Mouse (Mus musculus) lung, embryonic 14.5 days (tissue): ENCODE measurements around the gene Cdcp2. TPM values are rescaled to one million over a fixed set of nuclear protein-coding genes. Genes with fewer than 3 reads are reported as not detected.

Experiments
- ATAC-seq: fragments of 200-750 bp; cut with Nextera tagmentation; 2 replicates; pipeline ENCODE4 v1.8.0; 2017; ENCODE audit warnings: mild to moderate bottlenecking, moderate TSS enrichment, moderate library complexity; ENCODE audit not compliant: insufficient read depth
- DNase-seq: peaks from one replicate; pipeline ENCODE4 v3.0.0-alpha.2; 2015
- H3K27ac ChIP-seq: fragments of 300-500 bp; sonication (generic); 2 replicates; pipeline ENCODE4 v1.5.1; 2014; ENCODE audit warnings: low read depth, mild to moderate bottlenecking, moderate library complexity
- H3K27me3 ChIP-seq: fragments of 300-500 bp; sonication (generic); 2 replicates; pipeline ENCODE4 v1.6.1; 2014; ENCODE audit warnings: low read length, control low read depth; ENCODE audit not compliant: insufficient read depth
- H3K36me3 ChIP-seq: fragments of 300-500 bp; sonication (generic); 2 replicates; pipeline ENCODE4 v1.6.1; 2014; ENCODE audit warnings: control low read depth; ENCODE audit not compliant: insufficient read depth
- H3K4me1 ChIP-seq: fragments of 300-500 bp; sonication (generic); 2 replicates; pipeline ENCODE4 v1.6.1; 2014; ENCODE audit warnings: antibody characterized with exemption, control low read depth; ENCODE audit not compliant: insufficient read depth
- H3K4me2 ChIP-seq: fragments of 300-500 bp; sonication (generic); 2 replicates; pipeline ENCODE4 v1.6.1; 2014; ENCODE audit warnings: mild to moderate bottlenecking
- H3K4me3 ChIP-seq: fragments of 300-500 bp; sonication (generic); 2 replicates; pipeline ENCODE4 v1.5.1; 2014; ENCODE audit warnings: low read depth, low read length
- H3K9ac ChIP-seq: fragments of 300-500 bp; sonication (generic); 2 replicates; pipeline ENCODE4 v1.6.1; 2014
- H3K9me3 ChIP-seq: fragments of 300-500 bp; sonication (generic); 2 replicates; pipeline ENCODE4 v1.6.1; 2016; ENCODE audit warnings: low read depth, low read length, control low read depth
- CTCF ChIP-seq: IDR thresholded peaks from 2 replicates; pipeline ENCODE4 v1.5.1; 2016; ENCODE audit warnings: antibody characterized with exemption, low read depth
- WGBS: fragments of 180-500 bp; shearing (Covaris S2); extraction: QIAGEN DNeasy Blood & Tissue Kit; methylation state at CpG from one replicate; pipeline ENCODE4 v1.1.7; 2014; 5-methylcytosine and 5-hydroxymethylcytosine counted together
- polyA plus RNA-seq: library from polyadenylated mRNA; unstranded; fragments of >200 nt; fragmentation: Nextera tagmentation; extraction: Ambion mirVana; gene quantifications from 2 replicates; pipeline ENCODE4 v1.2.1, GENCODE M21; 2014

Gene Cdcp2
- polyA plus RNA-seq, 1 experiment from 2014 or later, result not detected

- Histone ChIP-seq H3K4me3 (no peak overlapping the region), H3K4me2 (no peak overlapping the region), H3K9me3 (no peaks in the 10 kb centered on the region), H3K9ac (no peak overlapping the region), H3K36me3 (0 out of 2 replicates have a peak, but pooled peaks cover 3% of the 10 kb centered on the region), H3K4me1 (0 out of 2 replicates have a peak, but pooled peaks cover 2% of the 10 kb centered on the region), H3K27ac (no peak overlapping the region), H3K27me3 (no peaks in the 10 kb centered on the region)
- no peak for DNase-seq
- WGBS, result 66% methylated on average over 3 of the region's 3 CpGs
- no peak for ATAC-seq
- no peak for TF ChIP-seq CTCF
Measured at GRCm38 (mm10) chr4:107134891-107135290, 38.2 kb downstream of the Cdcp2 start.

DNA sequence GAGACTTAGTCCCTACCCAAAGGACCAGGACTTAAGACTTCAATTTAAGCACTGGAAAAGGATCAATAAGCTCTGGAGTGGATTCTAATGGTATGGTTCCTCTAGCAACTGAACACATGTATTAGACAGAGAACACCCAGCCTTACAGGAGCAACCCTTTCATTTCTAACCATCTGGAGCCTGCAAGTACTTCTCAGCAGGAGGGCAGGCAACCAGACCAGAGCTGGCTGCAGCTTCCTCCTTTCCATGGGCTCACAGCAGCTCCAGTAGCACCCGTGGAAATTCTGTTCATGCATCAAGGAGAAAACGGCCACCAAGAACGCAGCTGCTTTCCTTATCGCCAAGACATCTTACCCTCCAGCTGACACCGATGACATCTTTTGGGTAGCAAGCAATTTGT lies 39.0 kb downstream of the Cdcp2 start:
- ATAC-seq (no peak), DNase-seq (no peak)
- Histone ChIP-seq H3K9ac (no peak overlapping the region), H3K27ac (no peak overlapping the region), H3K4me3 (no peak overlapping the region), H3K9me3 (no peaks in the 10 kb centered on the region), H3K36me3 (0 out of 2 replicates have a peak, but pooled peaks cover 3% of the 10 kb centered on the region), H3K4me2 (no peak overlapping the region), H3K4me1 (peaks cover 3% of the 10 kb centered on the region), H3K27me3 (no peaks in the 10 kb centered on the region)
- no peak for TF ChIP-seq CTCF
- WGBS, result 48% methylated on average over 5 of the region's 5 CpGs

- DNase-seq (no peak), ATAC-seq (no peak)
- H3K9ac ChIP-seq, result no peak overlapping the region
- H3K36me3 ChIP-seq, result 0 out of 2 replicates have a peak, but pooled peaks cover 9% of the 10 kb centered on the region
- H3K27me3 ChIP-seq, result no peaks in the 10 kb centered on the region
- no peaks in the 10 kb centered on the region for H3K9me3 ChIP-seq
- WGBS, result 44% methylated on average over 3 of the region's 3 CpGs
- H3K4me2 ChIP-seq, result no peak overlapping the region
- no peak for TF ChIP-seq CTCF
- no peak overlapping the region for H3K27ac ChIP-seq
- no peak overlapping the region for H3K4me3 ChIP-seq
- peaks cover 3% of the 10 kb centered on the region for H3K4me1 ChIP-seq
Measured at GRCm38 (mm10) chr4:107136531-107136930, 39.8 kb downstream of the Cdcp2 start.

- WGBS, result 42% methylated on average over 37 of the region's 37 CpGs
- Histone ChIP-seq H3K27ac (no peak overlapping the region), H3K4me1 (peaks cover 3% of the 10 kb centered on the region), H3K36me3 (peaks cover 14% of the 10 kb centered on the region; the same call in 1 of the 2 replicates), H3K9ac (no peak overlapping the region), H3K9me3 (no peaks in the 10 kb centered on the region), H3K4me2 (no peak overlapping the region), H3K4me3 (no peak overlapping the region), H3K27me3 (no peaks in the 10 kb centered on the region)
- no peak for ATAC-seq
- no peak for TF ChIP-seq CTCF
- DNase-seq, result no peak
Measured at GRCm38 (mm10) chr4:107138948-107139835, 42.5 kb downstream of the Cdcp2 start.

DNA sequence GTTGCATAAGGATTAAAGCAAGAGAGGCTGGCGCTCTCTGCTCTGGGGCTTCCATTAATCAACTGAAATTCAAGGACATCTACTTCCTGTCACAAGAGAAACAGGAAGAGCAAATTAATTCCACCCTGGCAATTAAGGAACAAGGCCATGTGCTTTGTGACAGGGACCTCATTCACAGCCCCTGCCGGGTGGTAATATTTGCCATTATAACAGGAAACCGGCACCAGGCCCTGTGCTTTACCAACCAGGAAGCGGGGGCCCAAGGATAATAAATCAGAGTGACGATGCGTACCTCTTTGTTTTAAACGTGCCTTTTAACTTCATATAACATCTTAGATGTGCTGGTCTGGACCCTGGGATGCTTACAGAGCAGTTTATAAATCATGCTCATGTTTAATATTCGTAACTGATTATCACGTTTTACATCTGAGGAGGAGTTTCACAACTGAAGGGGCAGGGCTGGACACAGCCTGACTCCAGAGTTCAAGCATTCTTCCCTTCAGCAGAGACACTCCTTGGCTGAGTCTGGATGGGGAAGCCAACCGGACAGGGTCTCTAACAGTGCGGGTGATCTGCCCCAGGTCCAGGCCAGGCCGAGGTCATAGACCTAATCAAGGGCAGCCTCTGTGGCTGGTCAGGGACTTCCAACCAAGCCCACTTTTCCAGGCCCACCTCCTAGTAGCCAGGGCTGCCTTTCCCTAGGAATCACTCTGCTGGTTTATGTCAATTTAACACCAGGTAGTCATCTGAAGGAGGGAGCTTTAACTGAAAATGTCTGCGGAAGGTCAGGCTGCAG lies 43.3 kb downstream of the Cdcp2 start:
- TF ChIP-seq CTCF, result no peak
- DNase-seq, result peak; percentile 76
- ATAC-seq, result peak; percentile 70
- H3K27ac ChIP-seq, result peak overlapping the region; percentile 67
- H3K4me1 ChIP-seq, result peaks cover 3% of the 10 kb centered on the region
- H3K27me3 ChIP-seq, result no peaks in the 10 kb centered on the region
- H3K9me3 ChIP-seq, result no peaks in the 10 kb centered on the region
- no peak overlapping the region for H3K4me3 ChIP-seq
- WGBS, result 41% methylated on average over 13 of the region's 13 CpGs
- no peak overlapping the region for H3K9ac ChIP-seq
- peaks cover 14% of the 10 kb centered on the region; the same call in 1 of the 2 replicates for H3K36me3 ChIP-seq
- no peak overlapping the region for H3K4me2 ChIP-seq

GRCm38 (mm10) chr4:107143511-107143910 lies 46.8 kb downstream of the Cdcp2 start:
- H3K27me3 ChIP-seq, result no peaks in the 10 kb centered on the region
- ATAC-seq, result no peak
- H3K9me3 ChIP-seq, result no peaks in the 10 kb centered on the region
- DNase-seq, result no peak
- WGBS, result 84% methylated on average over 8 of the region's 8 CpGs
- no peak overlapping the region for H3K4me2 ChIP-seq
- TF ChIP-seq CTCF, result no peak
- peaks cover 3% of the 10 kb centered on the region for H3K4me1 ChIP-seq
- no peak overlapping the region for H3K27ac ChIP-seq
- peaks cover 32% of the 10 kb centered on the region for H3K36me3 ChIP-seq
- H3K9ac ChIP-seq, result no peak overlapping the region
- H3K4me3 ChIP-seq, result no peak overlapping the region

- H3K4me1 ChIP-seq, result no peaks in the 10 kb centered on the region
- no peak for TF ChIP-seq CTCF
- DNase-seq (no peak), ATAC-seq (no peak)
- no peak overlapping the region for H3K9ac ChIP-seq
- H3K4me3 ChIP-seq, result no peak overlapping the region
- no peaks in the 10 kb centered on the region for H3K9me3 ChIP-seq
- no peaks in the 10 kb centered on the region for H3K27me3 ChIP-seq
- H3K4me2 ChIP-seq, result no peak overlapping the region
- H3K36me3 ChIP-seq, result peaks cover 23% of the 10 kb centered on the region
- WGBS, result 85% methylated on average over 6 of the region's 6 CpGs
- no peak overlapping the region for H3K27ac ChIP-seq
Measured at GRCm38 (mm10) chr4:107150991-107151390, 54.3 kb downstream of the Cdcp2 start.
